Mouse (Mus musculus): ENCODE results near the gene Gm17359. TPM values are rescaled to one million over a fixed set of nuclear protein-coding genes. Genes with fewer than 3 reads are reported as not detected.

Gene Gm17359
- polyA plus RNA-seq (2014; fragmentation: Nextera tagmentation; extraction: Ambion mirVana): not detected in 2 replicates

DNA sequence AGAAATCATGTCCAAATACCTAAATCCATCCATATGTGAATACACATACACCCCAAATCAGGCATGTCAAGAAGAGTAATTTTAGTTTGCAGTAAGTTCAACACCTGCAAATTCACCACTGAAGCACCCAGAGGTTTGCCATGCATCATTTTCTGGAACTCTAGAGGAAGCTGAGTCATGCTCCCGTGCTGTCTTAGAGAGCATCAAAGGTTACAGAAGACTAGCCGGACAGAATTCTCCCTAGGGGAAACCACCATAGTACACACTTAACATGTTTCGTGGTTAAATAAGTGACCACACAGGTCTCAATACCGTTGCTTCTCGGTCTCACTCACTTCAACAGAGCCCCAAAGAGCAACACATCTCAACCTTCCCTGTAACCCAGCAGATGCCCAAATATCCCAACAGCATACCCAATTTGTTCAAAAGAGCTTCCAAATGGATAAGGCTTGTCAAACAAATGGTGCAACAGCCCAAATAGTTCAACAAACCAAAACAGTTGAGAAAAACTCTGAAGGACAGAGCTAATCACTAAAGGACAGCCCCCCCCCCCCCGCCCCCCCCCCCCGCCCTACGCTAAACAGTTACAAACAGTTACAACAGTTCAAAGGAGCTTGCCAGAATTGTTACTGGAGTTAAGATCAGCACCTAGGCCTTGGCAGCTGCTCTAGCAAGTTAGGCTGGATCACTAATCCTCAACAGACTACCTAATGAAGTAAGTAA lies at the start of gene Gm17359:
TSS of gene Gm17359 (plus strand) at position 618 of the 723 bp plus-strand sequence.
- Histone ChIP-seq H3K36me3 (ENCODE audit: control insufficient read depth, insufficient read depth, low read length) (no peaks in the 10 kb centered on the region), H3K27ac (ENCODE audit: low read depth, low read length) (no peak within 1 kb of the TSS), H3K27me3 (ENCODE audit: control insufficient read depth, insufficient read depth, low read length) (no peaks in the 10 kb centered on the region), H3K4me3 (ENCODE audit: low read depth, low read length) (no peak within 1 kb of the TSS), H3K4me1 (ENCODE audit: control insufficient read depth, insufficient read depth, low read length) (no peaks in the 10 kb centered on the region), H3K9me3 (ENCODE audit: control insufficient read depth, low read length) (no peaks in the 10 kb centered on the region), H3K9ac (replicated peaks; ENCODE audit: low read depth, low read length) (no peak within 1 kb of the TSS), H3K4me2 (ENCODE audit: low read depth, low read length) (no peak within 1 kb of the TSS)
- 77% methylated on average over 8 of the region's 8 CpGs for WGBS
- ATAC-seq (ENCODE audit: low read depth): no peak

DNA sequence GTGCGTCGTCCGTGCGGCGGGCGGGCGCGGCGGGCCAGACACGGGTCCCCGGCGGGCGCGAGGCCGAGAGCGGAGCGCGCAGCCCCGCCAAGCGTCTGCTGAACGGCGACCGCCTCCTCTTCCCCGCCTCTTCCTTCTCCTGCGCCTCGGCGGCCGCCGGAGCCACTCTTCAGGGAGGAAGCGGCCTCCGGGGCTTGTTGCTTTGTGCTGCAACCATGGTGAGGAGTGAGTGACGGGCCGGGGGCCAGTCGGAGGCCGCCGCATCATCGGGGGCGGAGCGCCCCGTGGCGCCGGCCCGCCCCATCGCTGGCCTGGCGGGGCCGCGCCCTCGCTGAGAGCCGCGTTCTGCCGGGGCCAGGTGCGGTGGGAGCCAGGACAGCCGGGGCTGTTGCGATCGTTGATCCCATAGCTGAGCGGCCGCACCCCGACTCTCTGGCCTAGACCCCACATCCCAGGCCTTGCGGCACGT lies 49.3 kb upstream of the Gm17359 start:
- WGBS: under 1% methylated on average over 39 of the region's 60 CpGs
- Histone ChIP-seq H3K9ac (replicated peaks; ENCODE audit: low read depth, low read length) (peak overlapping the region; percentile 92), H3K27ac (ENCODE audit: low read depth, low read length) (peak overlapping the region; percentile 96), H3K9me3 (ENCODE audit: control insufficient read depth, low read length) (no peaks in the 10 kb centered on the region), H3K27me3 (ENCODE audit: control insufficient read depth, insufficient read depth, low read length) (no peaks in the 10 kb centered on the region), H3K4me1 (ENCODE audit: control insufficient read depth, insufficient read depth, low read length) (peaks cover 23% of the 10 kb centered on the region), H3K4me3 (ENCODE audit: low read depth, low read length) (peak overlapping the region; percentile 97), H3K4me2 (ENCODE audit: low read depth, low read length) (peak overlapping the region; percentile 94), H3K36me3 (ENCODE audit: control insufficient read depth, insufficient read depth, low read length) (no peaks in the 10 kb centered on the region)
- ATAC-seq (ENCODE audit: low read depth): peak; percentile 98

DNA sequence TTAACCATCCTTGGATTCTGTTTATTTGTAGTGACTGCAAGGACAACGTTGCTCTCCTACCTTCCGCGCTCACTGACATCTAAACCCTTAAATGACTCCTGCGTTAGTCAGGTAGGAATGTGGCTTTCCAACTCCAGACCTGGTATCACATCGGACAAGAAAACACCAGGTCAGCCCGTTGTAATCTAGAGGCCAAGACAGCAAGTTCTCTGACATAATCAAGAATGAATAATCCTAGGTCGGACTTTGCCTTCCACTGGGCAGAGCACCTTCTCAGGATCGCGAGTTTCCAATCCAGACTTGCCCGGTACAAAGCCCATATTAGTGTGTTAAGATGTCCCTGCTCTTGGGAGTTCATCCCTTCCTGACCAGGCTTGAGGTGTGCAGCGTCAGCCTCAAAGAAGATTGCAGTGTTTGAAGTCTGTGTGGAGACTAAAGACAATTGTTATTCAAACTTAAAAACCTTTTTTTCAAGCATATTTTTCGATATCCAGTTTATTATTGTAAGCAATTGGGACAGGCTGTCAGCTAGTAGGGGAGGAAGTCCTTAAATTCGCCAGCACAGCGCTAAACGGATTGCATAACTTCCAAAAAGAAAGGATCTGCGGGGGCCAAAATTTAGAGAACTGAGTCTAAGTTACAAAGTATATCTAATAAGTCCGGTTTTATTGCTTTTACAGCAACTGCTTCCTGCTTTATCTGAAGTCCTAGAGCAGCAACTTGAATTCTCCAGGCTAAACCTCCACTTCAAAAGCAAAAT lies 48.6 kb upstream of the Gm17359 start:
- peak; percentile 0; the same call in 1 of the 2 replicates for ATAC-seq (ENCODE audit: low read depth)
- Histone ChIP-seq H3K4me3 (ENCODE audit: low read depth, low read length) (peak overlapping the region; percentile 97), H3K4me2 (ENCODE audit: low read depth, low read length) (peak overlapping the region; percentile 94), H3K27ac (ENCODE audit: low read depth, low read length) (peak overlapping the region; percentile 96), H3K27me3 (ENCODE audit: control insufficient read depth, insufficient read depth, low read length) (no peaks in the 10 kb centered on the region), H3K36me3 (ENCODE audit: control insufficient read depth, insufficient read depth, low read length) (no peaks in the 10 kb centered on the region), H3K9me3 (ENCODE audit: control insufficient read depth, low read length) (no peaks in the 10 kb centered on the region), H3K4me1 (ENCODE audit: control insufficient read depth, insufficient read depth, low read length) (peaks cover 23% of the 10 kb centered on the region), H3K9ac (replicated peaks; ENCODE audit: low read depth, low read length) (peak overlapping the region; percentile 92)
- WGBS: 17% methylated on average over 17 of the region's 17 CpGs

DNA sequence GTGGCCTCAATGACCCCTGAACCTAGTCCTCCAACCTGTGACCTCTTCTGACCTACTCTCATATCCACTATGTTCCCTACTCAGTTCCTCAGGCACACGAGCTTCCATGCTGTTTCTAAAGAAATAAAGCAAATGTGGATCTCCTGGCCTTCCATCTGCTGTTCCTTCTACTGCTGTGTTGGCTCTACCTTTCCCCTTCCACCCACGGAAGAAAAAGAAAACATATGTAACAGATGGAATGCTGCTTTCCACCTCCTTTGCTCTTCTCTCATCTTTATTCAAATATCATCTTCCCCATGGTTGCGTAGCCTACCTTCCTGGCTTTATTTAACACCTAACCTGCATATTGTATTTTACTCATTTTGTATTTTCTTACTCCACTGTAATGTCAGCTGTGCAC lies 47.4 kb upstream of the Gm17359 start:
- no peak for ATAC-seq (ENCODE audit: low read depth)
- 77% methylated on average over 3 of the region's 3 CpGs for WGBS
- no peak overlapping the region for H3K9ac ChIP-seq (replicated peaks; ENCODE audit: low read depth, low read length)
- H3K27me3 ChIP-seq (ENCODE audit: control insufficient read depth, insufficient read depth, low read length): no peaks in the 10 kb centered on the region
- no peak overlapping the region for H3K4me2 ChIP-seq (ENCODE audit: low read depth, low read length)
- no peaks in the 10 kb centered on the region for H3K36me3 ChIP-seq (ENCODE audit: control insufficient read depth, insufficient read depth, low read length)
- no peak overlapping the region for H3K27ac ChIP-seq (ENCODE audit: low read depth, low read length)
- H3K4me1 ChIP-seq (ENCODE audit: control insufficient read depth, insufficient read depth, low read length): peaks cover 17% of the 10 kb centered on the region
- no peak overlapping the region for H3K4me3 ChIP-seq (ENCODE audit: low read depth, low read length)
- no peaks in the 10 kb centered on the region for H3K9me3 ChIP-seq (ENCODE audit: control insufficient read depth, low read length)

DNA sequence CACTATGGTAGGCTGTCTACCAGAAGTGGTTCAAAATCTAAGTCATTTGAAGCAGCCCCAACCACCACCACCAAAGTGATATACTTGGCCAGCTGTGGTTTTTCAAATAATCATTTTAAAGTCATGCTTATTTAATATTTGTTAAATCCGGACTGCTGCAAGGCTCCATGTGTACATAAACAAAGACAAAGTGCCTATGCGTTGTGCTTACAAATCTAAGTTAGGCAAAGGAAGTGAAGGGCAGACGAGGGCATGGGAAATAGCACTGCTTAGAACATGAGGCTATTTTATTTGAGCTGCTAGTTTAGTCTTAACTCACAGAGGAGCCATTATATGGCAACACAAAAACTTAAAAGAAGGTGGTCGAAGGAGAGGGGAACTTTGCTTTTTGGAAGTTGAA lies 43.4 kb upstream of the Gm17359 start:
- no peaks in the 10 kb centered on the region for H3K27me3 ChIP-seq (ENCODE audit: control insufficient read depth, insufficient read depth, low read length)
- ATAC-seq (ENCODE audit: low read depth): no peak
- WGBS: 59% methylated on average over 4 of the region's 4 CpGs
- H3K4me2 ChIP-seq (ENCODE audit: low read depth, low read length): no peak overlapping the region
- no peak overlapping the region for H3K27ac ChIP-seq (ENCODE audit: low read depth, low read length)
- no peaks in the 10 kb centered on the region for H3K4me1 ChIP-seq (ENCODE audit: control insufficient read depth, insufficient read depth, low read length)
- H3K4me3 ChIP-seq (ENCODE audit: low read depth, low read length): no peak overlapping the region
- H3K9ac ChIP-seq (replicated peaks; ENCODE audit: low read depth, low read length): no peak overlapping the region
- H3K36me3 ChIP-seq (ENCODE audit: control insufficient read depth, insufficient read depth, low read length): no peaks in the 10 kb centered on the region
- H3K9me3 ChIP-seq (ENCODE audit: control insufficient read depth, low read length): no peaks in the 10 kb centered on the region

DNA sequence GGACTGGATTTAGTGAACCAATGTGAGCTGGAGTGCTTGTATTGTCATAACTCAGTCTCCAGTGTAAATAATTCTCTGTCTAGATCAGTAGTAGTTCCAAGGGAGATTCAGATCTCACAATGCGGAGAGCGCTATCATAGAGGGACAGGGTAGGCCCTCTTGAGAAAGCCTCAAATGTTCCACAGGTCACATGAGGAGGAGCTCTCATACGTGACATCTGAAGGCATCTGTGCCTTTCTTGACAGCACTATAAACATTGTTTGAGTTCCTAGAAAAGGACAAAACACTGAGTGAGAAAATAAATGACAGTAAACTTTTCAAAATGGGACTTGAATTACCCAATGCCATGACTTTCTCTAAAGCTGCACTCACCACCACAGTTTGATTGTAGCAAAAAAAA lies 41.8 kb upstream of the Gm17359 start:
- no peak overlapping the region for H3K4me3 ChIP-seq (ENCODE audit: low read depth, low read length)
- H3K27me3 ChIP-seq (ENCODE audit: control insufficient read depth, insufficient read depth, low read length): no peaks in the 10 kb centered on the region
- no peaks in the 10 kb centered on the region for H3K9me3 ChIP-seq (ENCODE audit: control insufficient read depth, low read length)
- no peak for ATAC-seq (ENCODE audit: low read depth)
- no peaks in the 10 kb centered on the region for H3K36me3 ChIP-seq (ENCODE audit: control insufficient read depth, insufficient read depth, low read length)
- 95% methylated on average over 3 of the region's 3 CpGs for WGBS
- H3K4me1 ChIP-seq (ENCODE audit: control insufficient read depth, insufficient read depth, low read length): no peaks in the 10 kb centered on the region
- H3K27ac ChIP-seq (ENCODE audit: low read depth, low read length): no peak overlapping the region
- no peak overlapping the region for H3K4me2 ChIP-seq (ENCODE audit: low read depth, low read length)
- H3K9ac ChIP-seq (replicated peaks; ENCODE audit: low read depth, low read length): no peak overlapping the region

DNA sequence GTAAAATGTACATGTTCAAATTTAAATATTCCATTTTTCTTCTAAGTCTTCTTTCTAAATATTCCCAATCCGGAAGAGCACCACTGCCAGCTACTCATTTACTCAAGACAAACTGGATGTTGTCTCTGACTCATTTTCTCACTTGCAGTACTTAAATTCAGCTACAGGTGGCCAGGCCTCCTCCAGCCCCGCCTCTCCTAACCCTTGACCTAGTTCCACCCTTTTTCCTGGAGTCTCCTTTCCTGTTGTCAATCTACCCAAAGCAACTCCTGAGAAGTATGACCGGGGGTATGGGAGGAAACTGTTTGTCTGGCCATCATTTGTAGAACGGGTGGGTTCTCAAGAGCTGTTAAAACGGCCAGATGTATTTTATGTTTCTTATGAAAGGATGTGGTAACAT lies 40.4 kb upstream of the Gm17359 start:
- Histone ChIP-seq H3K9me3 (ENCODE audit: control insufficient read depth, low read length) (no peaks in the 10 kb centered on the region), H3K4me1 (ENCODE audit: control insufficient read depth, insufficient read depth, low read length) (no peaks in the 10 kb centered on the region), H3K36me3 (ENCODE audit: control insufficient read depth, insufficient read depth, low read length) (no peaks in the 10 kb centered on the region), H3K4me3 (ENCODE audit: low read depth, low read length) (no peak overlapping the region), H3K9ac (replicated peaks; ENCODE audit: low read depth, low read length) (no peak overlapping the region), H3K4me2 (ENCODE audit: low read depth, low read length) (no peak overlapping the region), H3K27me3 (ENCODE audit: control insufficient read depth, insufficient read depth, low read length) (no peaks in the 10 kb centered on the region), H3K27ac (ENCODE audit: low read depth, low read length) (no peak overlapping the region)
- ATAC-seq (ENCODE audit: low read depth): no peak
- WGBS: 78% methylated on average over 5 of the region's 5 CpGs

DNA sequence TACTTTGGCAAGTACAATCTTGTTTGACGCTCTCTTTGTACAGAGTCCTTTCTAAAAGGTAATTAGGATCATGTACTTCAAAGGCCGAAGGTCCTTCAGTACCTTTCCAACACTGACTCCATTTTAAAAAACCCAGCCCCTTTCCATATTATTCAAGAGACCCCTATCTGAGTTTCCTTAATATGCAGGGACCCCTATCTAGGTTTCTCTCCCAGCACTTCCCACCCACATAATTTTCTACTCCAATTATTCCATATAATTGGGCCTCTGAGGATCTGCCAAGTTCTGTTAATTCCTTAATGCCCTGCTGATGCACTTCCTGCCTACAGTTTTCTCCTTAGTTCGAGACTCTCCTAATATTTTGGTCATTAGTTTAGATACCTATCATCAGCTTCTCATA lies 39.9 kb upstream of the Gm17359 start:
- H3K36me3 ChIP-seq (ENCODE audit: control insufficient read depth, insufficient read depth, low read length): no peaks in the 10 kb centered on the region
- WGBS: 82% methylated on average over 3 of the region's 3 CpGs
- H3K4me1 ChIP-seq (ENCODE audit: control insufficient read depth, insufficient read depth, low read length): no peaks in the 10 kb centered on the region
- no peak overlapping the region for H3K9ac ChIP-seq (replicated peaks; ENCODE audit: low read depth, low read length)
- H3K27me3 ChIP-seq (ENCODE audit: control insufficient read depth, insufficient read depth, low read length): no peaks in the 10 kb centered on the region
- H3K9me3 ChIP-seq (ENCODE audit: control insufficient read depth, low read length): no peaks in the 10 kb centered on the region
- no peak overlapping the region for H3K4me2 ChIP-seq (ENCODE audit: low read depth, low read length)
- H3K27ac ChIP-seq (ENCODE audit: low read depth, low read length): no peak overlapping the region
- H3K4me3 ChIP-seq (ENCODE audit: low read depth, low read length): no peak overlapping the region
- ATAC-seq (ENCODE audit: low read depth): no peak

DNA sequence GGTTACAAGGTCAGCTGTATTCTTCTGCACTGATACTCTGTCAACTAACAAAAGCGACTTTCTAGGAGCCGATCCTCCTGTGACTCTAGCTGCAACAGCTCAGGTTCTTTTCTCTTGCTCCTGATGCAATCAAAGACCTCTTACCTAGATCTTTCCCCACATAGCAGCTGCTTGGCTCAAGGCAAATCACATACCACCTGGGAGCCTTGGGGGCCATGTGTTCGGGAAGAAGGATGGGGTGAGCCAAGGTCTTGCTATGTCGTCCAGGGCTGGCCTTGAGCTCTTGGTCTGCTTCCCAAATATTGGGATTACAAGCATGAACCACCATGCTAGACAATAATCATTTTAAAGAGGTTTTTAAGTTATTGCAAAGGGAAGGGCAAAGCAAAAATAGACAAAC lies 39.2 kb upstream of the Gm17359 start:
- WGBS: 93% methylated on average over 4 of the region's 4 CpGs
- Histone ChIP-seq H3K4me1 (ENCODE audit: control insufficient read depth, insufficient read depth, low read length) (no peaks in the 10 kb centered on the region), H3K9me3 (ENCODE audit: control insufficient read depth, low read length) (no peaks in the 10 kb centered on the region), H3K36me3 (ENCODE audit: control insufficient read depth, insufficient read depth, low read length) (no peaks in the 10 kb centered on the region), H3K4me3 (ENCODE audit: low read depth, low read length) (no peak overlapping the region), H3K27me3 (ENCODE audit: control insufficient read depth, insufficient read depth, low read length) (no peaks in the 10 kb centered on the region), H3K27ac (ENCODE audit: low read depth, low read length) (no peak overlapping the region), H3K4me2 (ENCODE audit: low read depth, low read length) (no peak overlapping the region), H3K9ac (replicated peaks; ENCODE audit: low read depth, low read length) (no peak overlapping the region)
- no peak for ATAC-seq (ENCODE audit: low read depth)
